Mouse (Mus musculus) activated CD4-positive, CD25-positive, alpha-beta regulatory T cell, adult 9 weeks (primary cell): ENCODE results near the gene Glipr1l2. TPM values are rescaled to one million over a fixed set of nuclear protein-coding genes. Genes with fewer than 3 reads are reported as not detected.

Experiments
- polyA plus RNA-seq: library from polyadenylated mRNA; unstranded; fragments of 100-300 nt; shearing (Covaris generic); gene quantifications from one replicate; pipeline ENCODE4 v1.2.1, GENCODE M21; 2017

Gene Glipr1l2
- not detected for polyA plus RNA-seq

DNA sequence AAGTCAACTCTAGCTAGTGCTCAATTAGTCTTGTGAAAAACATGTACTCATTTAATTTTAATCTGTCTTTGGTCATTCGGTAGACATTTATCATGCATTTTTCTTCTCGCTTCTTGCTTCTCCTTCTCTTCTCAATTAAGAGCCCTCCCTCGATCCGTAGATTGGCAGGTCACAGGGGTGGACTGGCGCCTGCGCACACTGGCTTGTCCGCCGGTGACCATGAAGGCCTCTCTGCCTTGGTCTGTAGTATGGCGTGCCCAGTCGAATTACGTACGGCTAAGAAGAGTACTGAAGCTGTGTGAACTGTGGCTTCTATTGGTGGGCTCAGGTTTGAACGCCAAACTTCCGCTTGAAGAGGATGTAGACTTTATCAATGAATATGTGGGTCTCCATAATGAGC lies at the start of gene Glipr1l2:
TSS of gene Glipr1l2 (plus strand) at position 198 of the 400 bp plus-strand sequence.

GRCm38 (mm10) chr10:112059702-112060582 lies 23.2 kb upstream of the Glipr1l2 start, which contains the start of gene Glipr1l1:
Gene Glipr1l1, plus strand, starts transcription at chr10:112060189.

Other genes starting within 250 kb of the Glipr1l2 start
- gene Krr1, start 110.7 kb upstream of the Glipr1l2 start, polyA plus RNA-seq: 50.7 TPM
- 158 TPM for gene Glipr1, start 80.7 kb upstream of the Glipr1l2 start, polyA plus RNA-seq
- gene Glipr1l1, start 23.2 kb upstream of the Glipr1l2 start, polyA plus RNA-seq: not detected
- gene Glipr1l3, start 77.0 kb downstream of the Glipr1l2 start, polyA plus RNA-seq: not detected
- 0.22 TPM for gene Caps2, start 80.3 kb downstream of the Glipr1l2 start, polyA plus RNA-seq
- gene Kcnc2, start 187.8 kb downstream of the Glipr1l2 start, polyA plus RNA-seq: not detected